Mouse (Mus musculus) activated CD4-positive, CD25-positive, alpha-beta regulatory T cell, adult 4 months (primary cell): ENCODE measurements around the gene Olfr992. TPM values are rescaled to one million over a fixed set of nuclear protein-coding genes. Genes with fewer than 3 reads are reported as not detected.
"Not testable (repeated sequence)": the region's sequence is repeated elsewhere in the genome, so short reads cannot be mapped to it uniquely, and the experiment has no call there.

Experiments used
- ATAC-seq: one replicate; pipeline ENCODE4 v1.8.0; 2017
- polyA plus RNA-seq, 2 experiments: library from polyadenylated mRNA; unstranded; fragments of 100-300 nt; shearing (Covaris generic); gene quantifications; one replicate each; pipeline ENCODE4 v1.2.1; 2017

Gene Olfr992
- not detected for polyA plus RNA-seq

DNA sequence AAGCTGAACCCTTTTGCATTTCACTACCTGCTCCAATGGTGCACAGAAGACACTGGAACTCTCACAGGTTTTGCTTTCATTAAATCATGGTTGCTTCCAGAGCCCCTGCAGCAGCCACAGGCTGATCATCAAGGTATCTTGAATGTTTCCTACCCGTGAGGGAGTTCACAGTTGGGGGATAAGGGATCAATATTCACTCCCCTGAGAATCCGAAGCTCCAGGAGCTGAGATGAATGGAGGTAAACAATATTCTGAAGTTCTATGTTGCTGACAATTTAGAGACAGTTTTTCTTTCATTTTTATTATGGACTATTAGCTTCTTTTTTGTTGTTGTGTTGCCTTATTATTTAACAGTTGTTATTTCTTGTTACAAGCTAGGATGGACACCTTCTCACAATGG is at the start of gene Olfr992:
TSS of gene Olfr992 (minus strand) at position 101 of the 400 bp plus-strand sequence.
- no peak for ATAC-seq

DNA sequence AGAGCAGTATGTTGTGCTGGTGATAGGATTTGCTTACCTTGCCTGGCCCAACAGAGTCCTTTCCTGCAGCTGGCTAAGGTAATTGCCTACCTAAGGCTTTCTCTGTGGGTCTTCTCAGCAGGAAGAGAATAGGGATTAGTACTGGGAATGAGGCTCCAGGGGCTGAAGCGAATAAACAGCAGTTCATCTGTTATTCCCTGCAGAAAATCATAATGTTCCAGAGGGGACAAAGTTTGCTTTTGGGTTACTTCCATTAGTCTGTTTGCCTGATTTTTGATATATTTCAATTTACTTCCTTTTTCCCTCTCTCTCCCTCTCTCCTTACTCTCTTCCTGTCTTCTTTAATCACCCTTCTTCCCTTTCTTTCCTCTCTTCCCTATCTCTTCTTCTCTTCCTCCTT is 34.3 kb upstream of the Olfr992 start, which contains the start of gene Olfr995:
TSS of gene Olfr995 (minus strand) at position 101 of the 400 bp plus-strand sequence.
- no peak for ATAC-seq

DNA sequence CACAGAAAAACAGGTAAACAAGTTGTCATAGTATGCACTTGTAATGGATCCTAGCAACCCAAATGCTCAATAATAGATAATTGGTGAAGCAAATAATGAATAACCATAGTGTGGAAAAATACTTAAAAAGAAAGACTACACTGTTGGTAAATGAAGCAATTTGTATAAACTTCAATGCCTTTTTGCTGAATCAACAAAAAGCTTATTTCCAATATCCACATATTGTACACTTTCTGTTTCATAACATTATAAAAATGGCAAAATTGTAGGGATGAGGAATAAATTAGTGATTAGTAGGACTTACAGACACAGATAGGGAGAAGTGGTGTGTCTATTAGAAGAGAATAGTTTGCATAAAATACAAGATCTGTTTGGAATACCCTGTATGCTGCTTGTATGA is 33.3 kb upstream of the Olfr992 start:
- no peak for ATAC-seq

DNA sequence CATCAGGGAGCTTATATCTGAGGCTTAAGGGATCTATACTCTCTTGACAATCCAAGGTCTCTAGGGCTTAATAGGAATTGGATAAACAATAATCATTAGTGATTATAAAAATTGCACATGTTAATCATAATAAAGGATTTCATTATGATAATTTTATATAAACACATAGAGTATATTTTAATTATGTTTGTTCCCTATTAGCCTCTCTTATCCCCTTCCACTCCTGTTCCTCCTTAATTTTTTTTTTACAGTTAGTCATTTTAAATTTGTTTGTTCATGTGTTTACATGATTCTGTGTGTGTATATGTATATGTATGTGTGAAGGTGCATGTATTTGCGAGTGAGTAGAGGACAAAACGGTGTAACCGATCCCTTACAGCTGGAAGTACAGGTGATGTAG is 27.1 kb upstream of the Olfr992 start, which contains the start of gene Olfr994:
TSS of gene Olfr994 (minus strand) at position 101 of the 400 bp plus-strand sequence.
- no peak for ATAC-seq

DNA sequence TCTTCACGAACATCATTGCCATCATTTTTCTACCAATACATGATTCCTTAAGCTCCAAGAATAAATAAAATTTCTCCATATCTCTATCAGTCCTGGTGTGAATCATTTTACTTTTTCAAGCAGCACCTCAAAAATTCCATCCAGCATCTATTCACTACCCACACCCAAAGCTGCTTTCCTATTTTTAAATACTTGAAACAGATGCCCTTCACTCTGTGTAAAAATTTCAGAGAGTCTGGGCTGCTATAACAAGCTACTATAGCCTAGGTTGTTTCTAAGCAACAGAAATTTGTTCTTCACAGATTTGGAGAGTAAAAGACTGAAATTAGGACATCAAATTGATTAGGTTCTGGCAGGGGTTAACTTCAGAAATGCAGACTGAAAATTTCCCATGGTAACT is 16.6 kb upstream of the Olfr992 start:
- no peak for ATAC-seq

DNA sequence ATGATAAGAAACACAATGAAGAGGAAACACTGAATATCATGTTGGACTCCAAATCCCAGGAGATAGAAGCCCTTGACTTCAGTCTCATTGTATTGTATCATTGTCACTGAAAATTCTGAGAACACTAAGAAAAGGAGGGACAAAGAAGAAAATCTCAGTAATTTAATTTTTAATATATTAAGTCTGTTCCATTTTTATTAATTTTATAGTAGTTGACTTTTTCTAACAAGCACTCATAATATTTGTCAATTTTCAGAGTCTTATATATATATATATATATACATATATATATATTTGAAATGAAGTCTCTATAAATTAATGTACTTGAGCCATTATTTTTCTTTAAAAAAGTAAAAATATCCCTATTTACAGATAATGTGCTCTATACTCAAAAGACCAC is 5.5 kb upstream of the Olfr992 start, which contains the start of gene Olfr993:
TSS of gene Olfr993 (minus strand) at position 101 of the 400 bp plus-strand sequence.
- ATAC-seq = no peak

DNA sequence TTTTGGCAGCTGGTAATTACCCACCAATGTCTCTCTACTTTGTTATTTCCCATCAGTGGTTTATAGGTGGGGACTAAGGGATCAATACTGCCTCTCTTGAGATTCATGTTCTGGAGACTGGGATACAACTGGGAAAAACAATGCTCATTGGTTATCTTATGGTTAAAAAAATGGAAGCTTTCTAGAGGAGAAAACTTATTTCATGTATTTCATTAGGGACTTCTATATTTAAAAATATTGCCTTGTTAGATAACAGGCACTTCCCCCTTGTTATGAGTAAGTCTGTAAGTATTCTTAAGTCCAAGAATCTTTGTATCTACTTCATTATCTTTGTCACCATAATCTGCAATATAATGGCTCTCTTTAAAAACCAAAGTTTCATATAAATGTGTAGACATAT is 46.1 kb downstream of the Olfr992 start, which contains the start of gene Olfr988:
TSS of gene Olfr988 (minus strand) at position 101 of the 400 bp plus-strand sequence.
- not testable (repeated sequence) for ATAC-seq

Other genes with a start within 250 kb of the Olfr992 start
- not detected for gene Lrrc55, start 212.3 kb downstream of the Olfr992 start, polyA plus RNA-seq
- under 1 TPM in 1 of 2 experiments, not detected in 1; 0.52 TPM for gene Olfr987, start 70.2 kb downstream of the Olfr992 start, polyA plus RNA-seq
- gene Olfr988, start 46.2 kb downstream of the Olfr992 start, polyA plus RNA-seq = not detected
- gene Olfr993, start 5.4 kb upstream of the Olfr992 start, polyA plus RNA-seq = not detected
- gene Olfr994, start 27.0 kb upstream of the Olfr992 start, polyA plus RNA-seq = not detected
- not detected for gene Olfr995, start 34.2 kb upstream of the Olfr992 start, polyA plus RNA-seq
- not detected for gene 4833423E24Rik, start 109.6 kb upstream of the Olfr992 start, polyA plus RNA-seq
- not detected for gene Olfr996, start 169.7 kb upstream of the Olfr992 start, polyA plus RNA-seq
- not detected for gene Olfr998, start 179.5 kb upstream of the Olfr992 start, polyA plus RNA-seq
- gene Olfr1000, start 202.4 kb upstream of the Olfr992 start, polyA plus RNA-seq = not detected
- gene Olfr1002, start 241.2 kb upstream of the Olfr992 start, polyA plus RNA-seq = not detected